Mouse (Mus musculus) hindbrain, embryonic 13.5 days (tissue): ENCODE data around the gene Pbrm1. TPM values are rescaled to one million over a fixed set of nuclear protein-coding genes. Genes with fewer than 3 reads are reported as not detected.

ENCODE experiments used
- ATAC-seq: fragments of 200-750 bp; cut with Nextera tagmentation; 2 replicates; pipeline ENCODE4 v1.8.0; 2017; ENCODE audit warnings: moderate TSS enrichment; ENCODE audit not compliant: low FRiP score
- H3K27ac ChIP-seq: fragments of 300-500 bp; sonication (generic); 2 replicates; pipeline ENCODE4 v1.5.1; 2015; ENCODE audit warnings: inconsistent platforms, mild to moderate bottlenecking, moderate library complexity
- H3K27me3 ChIP-seq: fragments of 300-500 bp; sonication (generic); 2 replicates; pipeline ENCODE4 v1.6.1; 2015; ENCODE audit warnings: mild to moderate bottlenecking, inconsistent platforms
- H3K36me3 ChIP-seq: fragments of 300-500 bp; sonication (generic); 2 replicates; pipeline ENCODE4 v1.6.1; 2015; ENCODE audit warnings: mild to moderate bottlenecking, inconsistent platforms
- H3K4me1 ChIP-seq: fragments of 300-500 bp; sonication (generic); replicated peaks from 2 replicates; pipeline ENCODE4 v1.6.1; 2015; ENCODE audit warnings: inconsistent platforms
- H3K4me2 ChIP-seq: fragments of 300-500 bp; sonication (generic); 2 replicates; pipeline ENCODE4 v1.6.1; 2015; ENCODE audit warnings: inconsistent platforms, mild to moderate bottlenecking, moderate library complexity
- H3K4me3 ChIP-seq: fragments of 300-500 bp; sonication (generic); 2 replicates; pipeline ENCODE4 v1.5.1; 2015; ENCODE audit warnings: mild to moderate bottlenecking, inconsistent platforms
- H3K9ac ChIP-seq: fragments of 300-500 bp; sonication (generic); 2 replicates; pipeline ENCODE4 v1.6.1; 2015; ENCODE audit warnings: mild to moderate bottlenecking, inconsistent platforms
- H3K9me3 ChIP-seq: fragments of 300-500 bp; sonication (generic); 2 replicates; pipeline ENCODE4 v1.6.1; 2016; ENCODE audit warnings: inconsistent platforms
- WGBS: fragments of 180-500 bp; shearing (Covaris S2); methylation state at CpG from one replicate; pipeline ENCODE4 v1.1.7; 2015; 5-methylcytosine and 5-hydroxymethylcytosine counted together
- polyA plus RNA-seq: library from polyadenylated mRNA; unstranded; fragments of >200 nt; fragmentation: Nextera tagmentation; extraction: Ambion mirVana; gene quantifications from 2 replicates; pipeline ENCODE4 v1.2.1, GENCODE M21; 2015

Gene Pbrm1
- polyA plus RNA-seq, 1 experiment from 2014 or later = 151 TPM

DNA sequence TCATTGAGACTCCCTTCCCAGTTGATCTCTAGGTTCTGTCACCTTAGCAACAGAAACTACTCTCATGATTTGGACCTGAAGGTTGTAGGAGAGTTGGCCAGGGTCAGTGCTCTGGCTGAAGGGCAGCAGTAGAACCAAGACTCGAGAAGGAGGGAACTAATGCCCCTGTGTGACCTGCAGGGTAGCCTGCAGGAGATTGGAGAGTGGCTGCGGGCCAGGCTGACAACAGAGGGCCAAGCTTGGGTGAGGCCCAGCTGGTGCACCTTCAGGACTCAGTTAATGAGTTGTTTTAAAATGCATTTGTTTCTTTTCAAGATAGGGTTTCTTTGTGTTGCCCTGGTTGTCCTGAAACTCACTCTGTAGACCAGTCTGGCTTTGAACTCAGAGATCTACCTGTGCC is 146.1 kb downstream of the Pbrm1 start:
- Histone ChIP-seq H3K36me3 (peaks cover under 1% of the 10 kb centered on the region), H3K9ac (no peak overlapping the region), H3K9me3 (no peaks in the 10 kb centered on the region), H3K4me1 (peaks cover 26% of the 10 kb centered on the region), H3K4me3 (no peak overlapping the region), H3K27ac (no peak overlapping the region), H3K27me3 (no peaks in the 10 kb centered on the region), H3K4me2 (no peak overlapping the region)
- ATAC-seq = no peak
- WGBS = 60% methylated on average over 2 of the region's 2 CpGs

DNA sequence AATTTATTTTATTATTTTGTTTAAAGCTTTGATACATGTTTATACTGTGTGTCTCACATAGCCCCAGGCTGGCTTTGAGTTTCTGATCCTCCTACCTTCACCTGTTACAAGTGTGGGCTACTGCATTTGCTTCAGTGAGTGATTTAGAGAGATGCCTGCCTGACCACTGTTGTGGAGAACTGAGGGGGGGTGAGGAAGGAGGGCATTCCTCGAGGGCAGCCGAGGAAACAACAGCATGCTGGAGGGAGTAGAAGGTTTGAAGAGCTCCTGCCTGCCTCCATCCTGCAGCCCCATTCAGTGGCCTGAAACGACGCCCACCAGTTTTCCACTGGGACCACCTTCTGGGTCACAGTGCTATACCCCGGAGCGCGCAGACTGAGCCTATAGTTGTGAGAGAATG is 146.5 kb downstream of the Pbrm1 start:
- WGBS = 55% methylated on average over 7 of the region's 7 CpGs
- Histone ChIP-seq H3K36me3 (peaks cover 5% of the 10 kb centered on the region), H3K9ac (no peak overlapping the region), H3K4me1 (peaks cover 26% of the 10 kb centered on the region), H3K4me3 (no peak overlapping the region), H3K9me3 (no peaks in the 10 kb centered on the region), H3K4me2 (no peak overlapping the region), H3K27me3 (no peaks in the 10 kb centered on the region), H3K27ac (no peak overlapping the region)
- no peak for ATAC-seq

DNA sequence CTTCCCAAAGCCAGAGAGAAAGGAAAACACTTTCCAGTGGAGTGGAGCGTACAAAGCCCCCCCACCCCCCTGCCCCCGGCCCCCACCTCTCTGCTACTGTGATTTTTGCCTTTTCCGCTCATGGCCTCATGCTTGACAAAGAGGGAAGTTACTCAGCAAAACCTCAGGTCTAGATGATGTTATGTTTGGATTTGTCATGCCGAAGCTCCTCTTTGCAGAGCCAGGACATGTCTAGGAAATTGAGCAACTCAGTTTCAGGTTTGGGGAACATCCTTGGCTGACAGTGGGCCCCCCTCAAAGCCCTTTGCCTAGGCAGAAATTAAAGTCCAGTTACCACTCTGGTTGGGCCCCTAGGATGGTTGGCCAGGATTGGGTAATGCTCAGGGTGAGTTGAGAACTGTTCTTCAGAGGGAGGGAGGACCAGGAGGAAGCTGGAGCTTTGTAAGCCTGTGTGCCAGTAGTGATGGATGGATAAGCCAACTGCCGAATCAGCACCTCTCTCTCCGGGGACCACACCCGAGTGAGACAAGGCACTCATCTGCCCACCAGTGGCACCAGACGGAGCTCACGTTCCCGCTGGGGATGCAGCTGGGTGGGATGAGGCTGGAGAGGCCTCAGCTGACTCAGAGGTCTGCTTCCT is 147.2 kb downstream of the Pbrm1 start:
- Histone ChIP-seq H3K27ac (no peak overlapping the region), H3K4me3 (no peak overlapping the region)
- ATAC-seq = no peak

DNA sequence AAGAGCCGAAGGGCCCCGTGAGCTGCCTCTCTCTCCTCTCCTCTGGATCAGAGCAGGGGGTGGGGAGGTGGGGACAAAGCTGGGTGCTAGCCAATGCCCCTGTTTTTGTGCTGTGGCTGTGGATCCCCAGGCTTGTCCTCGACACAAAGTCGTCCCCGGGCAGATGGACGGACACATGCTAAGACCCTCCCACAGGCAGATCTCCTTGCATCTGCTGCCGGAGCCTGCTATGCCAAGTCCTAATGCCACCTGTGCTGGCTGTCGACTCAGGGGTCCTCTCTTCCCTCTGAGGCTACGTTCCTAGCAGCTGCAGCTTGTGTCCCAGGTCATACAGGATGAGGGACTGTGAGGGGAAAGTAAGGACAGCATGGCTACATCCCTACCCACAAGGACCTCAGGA is 147.9 kb downstream of the Pbrm1 start:
- Histone ChIP-seq H3K27ac (no peak overlapping the region), H3K9ac (peak overlapping the region; percentile 35; the same call in 1 of the 2 replicates), H3K4me2 (peak overlapping the region; percentile 21; the same call in 1 of the 2 replicates), H3K27me3 (no peaks in the 10 kb centered on the region), H3K4me1 (peaks cover 26% of the 10 kb centered on the region), H3K36me3 (peaks cover 19% of the 10 kb centered on the region), H3K9me3 (no peaks in the 10 kb centered on the region), H3K4me3 (no peak overlapping the region)
- ATAC-seq = no peak
- 57% methylated on average over 9 of the region's 9 CpGs for WGBS

More for the DNA sequence above, 147.2 kb downstream of the Pbrm1 start:
- 53% methylated on average over 10 of the region's 10 CpGs for WGBS
- peak overlapping the region; percentile 35; the same call in 1 of the 2 replicates for H3K9ac ChIP-seq
- peaks cover 12% of the 10 kb centered on the region for H3K36me3 ChIP-seq
- peak overlapping the region; percentile 21; the same call in 1 of the 2 replicates for H3K4me2 ChIP-seq
- no peaks in the 10 kb centered on the region for H3K9me3 ChIP-seq
- peaks cover 26% of the 10 kb centered on the region for H3K4me1 ChIP-seq
- no peaks in the 10 kb centered on the region for H3K27me3 ChIP-seq

DNA sequence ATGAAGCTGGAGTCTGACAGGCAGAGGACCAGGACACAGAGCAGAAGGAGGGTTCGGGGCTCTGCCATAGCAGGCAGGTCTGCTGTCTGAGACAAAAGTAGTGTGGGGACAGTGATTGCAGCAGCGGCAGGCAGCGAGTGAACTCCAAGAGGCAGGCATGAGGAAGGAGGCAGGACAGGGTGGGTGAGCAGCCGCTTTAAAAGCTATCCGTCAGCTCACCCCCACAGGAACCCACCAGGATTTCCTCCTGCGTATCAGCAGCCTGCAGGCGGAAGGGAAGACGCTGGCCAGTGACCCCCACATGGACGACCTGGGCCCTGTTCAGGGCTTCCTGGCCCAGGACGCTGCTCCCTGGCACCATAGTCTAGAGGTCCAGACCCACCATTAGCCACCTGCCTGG is 149.5 kb downstream of the Pbrm1 start, which contains the start of gene Stab1:
Gene Stab1 (minus strand): TSS at position 217 of the 400 bp plus-strand sequence.
- Histone ChIP-seq H3K9ac (no peak within 1 kb of the TSS), H3K4me3 (peak within 1 kb of the TSS; percentile 11), H3K36me3 (peaks cover 35% of the 10 kb centered on the region), H3K4me1 (peaks cover 26% of the 10 kb centered on the region), H3K27ac (peak within 1 kb of the TSS; percentile 36; the same call in 1 of the 2 replicates), H3K4me2 (peak within 1 kb of the TSS; percentile 21; the same call in 1 of the 2 replicates), H3K9me3 (no peaks in the 10 kb centered on the region), H3K27me3 (no peaks in the 10 kb centered on the region)
- no peak for ATAC-seq
- 55% methylated on average over 10 of the region's 10 CpGs for WGBS

DNA sequence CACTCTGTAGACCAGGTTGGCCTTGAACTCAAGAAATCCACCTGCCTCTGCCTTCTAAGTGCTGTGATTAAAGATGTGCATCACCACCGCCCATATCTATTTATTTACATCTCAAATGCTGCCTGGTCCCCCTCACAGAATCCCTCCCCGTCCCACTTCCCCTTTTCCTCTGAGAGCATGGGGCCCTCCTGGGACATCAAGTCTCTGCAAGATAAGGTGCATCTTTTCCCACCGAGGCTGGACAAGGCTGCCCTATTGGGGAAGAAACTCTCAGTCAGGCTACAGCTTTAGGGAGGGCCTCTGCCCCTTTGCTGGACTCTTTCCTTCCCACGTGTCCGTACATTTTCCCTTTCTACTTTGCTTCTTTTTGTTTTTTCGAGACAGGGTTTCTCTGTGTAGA is 150.6 kb downstream of the Pbrm1 start:
- no peak overlapping the region for H3K4me2 ChIP-seq
- no peaks in the 10 kb centered on the region for H3K9me3 ChIP-seq
- H3K36me3 ChIP-seq = peaks cover 46% of the 10 kb centered on the region
- H3K4me1 ChIP-seq = peaks cover 26% of the 10 kb centered on the region
- WGBS = 81% methylated on average over 6 of the region's 6 CpGs
- H3K27me3 ChIP-seq = no peaks in the 10 kb centered on the region
- H3K27ac ChIP-seq = no peak overlapping the region
- ATAC-seq = no peak
- no peak overlapping the region for H3K4me3 ChIP-seq
- no peak overlapping the region for H3K9ac ChIP-seq

DNA sequence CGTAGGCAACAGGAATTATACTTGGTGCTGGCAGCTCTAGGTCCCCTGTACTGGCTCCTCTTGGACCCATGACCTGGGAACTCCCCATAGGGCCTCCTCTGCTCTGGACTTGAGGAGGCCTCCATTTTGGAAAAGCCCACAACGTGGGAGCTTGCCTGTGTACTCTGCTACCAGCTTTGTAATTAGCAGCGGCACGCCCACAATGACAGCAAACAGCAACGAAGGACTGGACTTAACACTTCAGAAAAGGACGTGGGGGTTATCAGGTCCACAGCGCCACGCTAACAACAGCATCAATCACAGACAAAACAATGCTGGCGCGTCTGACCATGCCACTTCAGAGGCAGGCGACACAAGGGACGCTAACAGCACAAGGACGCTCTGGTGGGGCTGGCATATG is 152.0 kb downstream of the Pbrm1 start:
- Histone ChIP-seq H3K36me3 (peaks cover 60% of the 10 kb centered on the region), H3K9me3 (no peaks in the 10 kb centered on the region), H3K4me2 (no peak overlapping the region), H3K9ac (no peak overlapping the region), H3K4me1 (peaks cover 17% of the 10 kb centered on the region), H3K27me3 (no peaks in the 10 kb centered on the region), H3K4me3 (no peak overlapping the region), H3K27ac (peak overlapping the region; percentile 53)
- WGBS = 77% methylated on average over 13 of the region's 13 CpGs
- ATAC-seq = no peak

Other genes starting within 250 kb of the Pbrm1 start
- gene Tmem110, start 193.5 kb upstream of the Pbrm1 start, polyA plus RNA-seq = 20.6 and 22.6 TPM in 2 replicates
- 0.97 and 1.00 TPM in 2 replicates for gene Mustn1, start 139.9 kb upstream of the Pbrm1 start, polyA plus RNA-seq
- gene Itih4, start 132.7 kb upstream of the Pbrm1 start, polyA plus RNA-seq = not detected in 2 replicates
- 1.0 and 1.3 TPM in 2 replicates for gene Itih3, start 95.4 kb upstream of the Pbrm1 start, polyA plus RNA-seq
- gene Itih1, start 75.8 kb upstream of the Pbrm1 start, polyA plus RNA-seq = not detected in 2 replicates
- gene Nek4, start 67.8 kb upstream of the Pbrm1 start, polyA plus RNA-seq = 16.9 and 19.2 TPM in 2 replicates
- 62.8 and 66.7 TPM in 2 replicates for gene Glt8d1, start 17.7 kb upstream of the Pbrm1 start, polyA plus RNA-seq
- gene Spcs1, start 17.5 kb upstream of the Pbrm1 start, polyA plus RNA-seq = 322 and 337 TPM in 2 replicates
- 52.8 and 52.9 TPM in 2 replicates for gene Gnl3, start within 50 bp of the Pbrm1 start, polyA plus RNA-seq
- gene Smim4, start 109.8 kb downstream of the Pbrm1 start, polyA plus RNA-seq = 83.1 and 83.2 TPM in 2 replicates
- 273 and 282 TPM in 2 replicates for gene Nt5dc2, start 111.9 kb downstream of the Pbrm1 start, polyA plus RNA-seq
- gene Stab1, start 149.5 kb downstream of the Pbrm1 start, polyA plus RNA-seq = 24.8 and 25.2 TPM in 2 replicates
- gene Tnnc1, start 189.2 kb downstream of the Pbrm1 start, polyA plus RNA-seq = 7.3 and 9.1 TPM in 2 replicates
- gene Nisch, start 197.8 kb downstream of the Pbrm1 start, polyA plus RNA-seq = 315 and 334 TPM in 2 replicates
- gene Sema3g, start 198.7 kb downstream of the Pbrm1 start, polyA plus RNA-seq = 0.84 and 0.90 TPM in 2 replicates
- 11.9 and 13.6 TPM in 2 replicates for gene Phf7, start 232.2 kb downstream of the Pbrm1 start, polyA plus RNA-seq
- gene Bap1, start 232.3 kb downstream of the Pbrm1 start, polyA plus RNA-seq = 114 and 117 TPM in 2 replicates